Mouse (Mus musculus) brain, embryonic 14.5 days (tissue): ENCODE results near the gene Vkorc1l1. TPM values are rescaled to one million over a fixed set of nuclear protein-coding genes. Genes with fewer than 3 reads are reported as not detected.

Experiments used
- DNase-seq: peaks from one replicate; pipeline ENCODE4 v3.0.0-alpha.2; 2011; ENCODE audit warnings: low read depth
- CTCF ChIP-seq: fragments of 200-500 bp; IDR thresholded peaks from 2 replicates; pipeline ENCODE4 v1.5.1; 2012; ENCODE audit warnings: inconsistent platforms, mild to moderate bottlenecking, moderate library complexity, borderline replicate concordance; ENCODE audit not compliant: insufficient read depth, insufficient read length; ENCODE audit errors: extremely low read depth
- POLR2A ChIP-seq: fragments of 200-500 bp; IDR thresholded peaks from 2 replicates; pipeline ENCODE4 v1.6.1; 2012; ENCODE audit warnings: mild to moderate bottlenecking, inconsistent platforms, borderline replicate concordance; ENCODE audit not compliant: poor library complexity, insufficient read depth, insufficient read length, severe bottlenecking; ENCODE audit errors: extremely low read depth
- polyA plus RNA-seq: library from polyadenylated mRNA; depleted of rRNA; stranded (reverse); fragments of >200 nt; gene quantifications from 2 replicates; pipeline ENCODE4 v1.2.3, GENCODE M21; 2012; rRNA removed

Vkorc1l1 gene
- polyA plus RNA-seq, 1 experiment = 51.2 TPM

- no peak for DNase-seq
- TF ChIP-seq CTCF (no peak), POLR2A (no peak)
Measured at GRCm38 (mm10) chr5:130033869-130034268, 92.1 kb downstream of the Vkorc1l1 start.

Other genes with a start within 250 kb of the Vkorc1l1 start
- gene Sept14, start 233.5 kb upstream of the Vkorc1l1 start, polyA plus RNA-seq = not detected in 2 replicates
- gene Mrps17, start 226.5 kb upstream of the Vkorc1l1 start, polyA plus RNA-seq = 116 and 127 TPM in 2 replicates
- 66.5 and 68.8 TPM in 2 replicates for gene Nipsnap2, start 216.9 kb upstream of the Vkorc1l1 start, polyA plus RNA-seq
- gene Psph, start 154.5 kb upstream of the Vkorc1l1 start, polyA plus RNA-seq = 16.6 and 21.7 TPM in 2 replicates
- gene Sumf2, start 95.0 kb upstream of the Vkorc1l1 start, polyA plus RNA-seq = 26.6 and 26.9 TPM in 2 replicates
- 761 and 1,401 TPM in 2 replicates for gene Chchd2, start 54.5 kb upstream of the Vkorc1l1 start, polyA plus RNA-seq
- gene Zbed5, start 46.2 kb upstream of the Vkorc1l1 start, polyA plus RNA-seq = 13.9 and 14.8 TPM in 2 replicates
- 0.14 and 0.24 TPM in 2 replicates for gene Phkg1, start 43.4 kb upstream of the Vkorc1l1 start, polyA plus RNA-seq
- gene Nupr1l, start 33.4 kb upstream of the Vkorc1l1 start, polyA plus RNA-seq = 4.5 and 9.0 TPM in 2 replicates
- gene Gusb, start 61.1 kb downstream of the Vkorc1l1 start, polyA plus RNA-seq = 16.3 and 22.5 TPM in 2 replicates
- 27.9 and 30.7 TPM in 2 replicates for gene Asl, start 87.3 kb downstream of the Vkorc1l1 start, polyA plus RNA-seq
- 37.6 and 51.0 TPM in 2 replicates for gene Crcp, start 87.3 kb downstream of the Vkorc1l1 start, polyA plus RNA-seq
- gene Tpst1, start 131.4 kb downstream of the Vkorc1l1 start, polyA plus RNA-seq = 27.3 and 32.9 TPM in 2 replicates
- gene Kctd7, start 202.9 kb downstream of the Vkorc1l1 start, polyA plus RNA-seq = 11.7 and 12.4 TPM in 2 replicates
- gene Rabgef1, start 229.8 kb downstream of the Vkorc1l1 start, polyA plus RNA-seq = 32.2 and 34.5 TPM in 2 replicates